In the genomic region with DNA sequence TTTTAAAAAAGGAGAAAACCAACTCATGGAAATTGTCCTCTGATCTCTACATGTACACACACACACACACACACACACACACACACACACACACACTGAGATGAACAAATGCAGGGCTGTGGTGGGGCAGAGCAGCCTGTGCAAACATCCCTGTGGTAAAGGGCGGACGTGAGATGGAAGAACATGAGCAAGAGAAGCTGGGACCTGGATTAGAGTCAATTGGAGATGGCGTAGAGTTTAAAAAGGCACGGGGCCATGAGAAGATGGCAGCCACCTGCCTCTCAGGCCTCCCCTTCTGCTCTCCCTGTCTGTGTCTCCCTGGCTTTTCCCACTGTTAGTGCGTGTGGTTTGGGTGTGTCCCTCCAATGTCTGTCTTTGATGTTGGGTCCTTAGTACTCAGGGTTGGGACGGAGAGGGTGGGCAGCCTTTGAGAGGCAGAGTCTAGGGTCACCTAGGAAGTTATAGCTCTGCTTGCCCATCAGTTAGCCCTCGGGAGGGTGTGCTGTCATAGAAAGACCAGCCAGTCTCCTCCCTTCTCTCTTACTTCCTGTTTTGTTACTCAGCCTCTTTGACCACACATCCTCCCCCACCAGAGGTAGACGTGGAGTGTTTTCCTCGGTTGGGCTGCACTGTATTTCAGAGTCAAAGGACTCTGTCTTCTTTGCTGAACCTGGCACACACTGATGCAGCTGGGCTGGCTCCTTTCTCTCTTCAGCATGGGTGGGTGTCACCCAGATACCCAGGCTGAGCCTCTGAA, we compare ENCODE assay signal across 12 mouse cellular contexts. TPM values are rescaled to one million over a fixed set of nuclear protein-coding genes. Genes with fewer than 3 reads are reported as not detected.
DNase-seq lines count a peak whose midpoint lies in the region; ATAC-seq and TF ChIP-seq lines count a peak whose summit lies in the region.
"Had no signal": no experiment of that assay in that cellular context is flagged by ENCODE, and none has a peak within 500 bp of the region (broad histone marks: within the 10 kb centered on the region; RNA-seq: fewer than 3 reads in every experiment).

No protein-coding gene starts in this region.

- no peak overlapping the region for H3K9ac ChIP-seq in hindbrain, embryonic 14.5 days
- H3K9ac ChIP-seq: embryonic facial prominence, embryonic 15.5 days; lung, embryonic 14.5 days had no signal

- peak; percentile 84 to 94 for ATAC-seq in hematopoietic stem cell, adult 5-6 weeks (replicated peaks in 1 of 2; ENCODE audit: insufficient read depth in 1 of 2, low FRiP score in 2 of 2, low TSS enrichment in 1 of 2, low read depth in 1 of 2, poor library complexity in 2 of 2, severe bottlenecking in 2 of 2)
- no peak for ATAC-seq in hindbrain, embryonic 14.5 days (ENCODE audit: low FRiP score)

- no peak overlapping the region for H3K4me3 ChIP-seq in lung, adult 2 months (replicated peaks; ENCODE audit: extremely low read depth, low read depth, low read length)
- H3K4me3 ChIP-seq in hindbrain, embryonic 14.5 days (replicated peaks; ENCODE audit: low read length) = no peak overlapping the region
- H3K4me3 ChIP-seq: embryonic facial prominence, embryonic 15.5 days had no signal

- H3K27me3 ChIP-seq in hindbrain, embryonic 14.5 days (ENCODE audit: control insufficient read depth, insufficient read depth, low read length) = no peaks in the 10 kb centered on the region
- H3K27me3 ChIP-seq: embryonic facial prominence, embryonic 15.5 days had no signal

- no peak for DNase-seq in lung, adult 2 months
- DNase-seq in lung, postnatal 10 days = no peak
- DNase-seq in naive thymus-derived CD4-positive, alpha-beta T cell, adult 2 months (ENCODE audit: low read depth) = peak; percentile 84
- DNase-seq in thymus, postnatal 4 days = peak; percentile 65
- DNase-seq in left cerebral cortex, adult 18-20 months (ENCODE audit: low spot score in 2 of 2) = no peak
- no peak for DNase-seq in hindbrain, embryonic 14.5 days (ENCODE audit: low spot score)
- no peak for DNase-seq in adrenal gland, adult 8-10 months
- DNase-seq: cerebellum, adult 11 months; gastrocnemius, postnatal 14 days; lung, embryonic 14.5 days had no signal

- peaks cover 6% of the 10 kb centered on the region for H3K4me1 ChIP-seq in lung, adult 2 months (ENCODE audit: control insufficient read depth, insufficient read depth, low read length)
- H3K4me1 ChIP-seq in hindbrain, embryonic 14.5 days (replicated peaks; ENCODE audit: control insufficient read depth, insufficient read depth, low read length) = no peaks in the 10 kb centered on the region
- H3K4me1 ChIP-seq: embryonic facial prominence, embryonic 15.5 days had no signal

- no peak for TF ChIP-seq CTCF in lung, adult 2 months (IDR thresholded peaks at IDR 0.05; ENCODE audit: insufficient read depth, low read length)

- 37% methylated on average over 9 of the region's 9 CpGs for WGBS in lung, adult 2 months
- WGBS in hindbrain, embryonic 14.5 days = 76% methylated on average over 9 of the region's 9 CpGs

- no peaks in the 10 kb centered on the region for H3K9me3 ChIP-seq in hindbrain, embryonic 14.5 days (ENCODE audit: control insufficient read depth, low read length)
- H3K9me3 ChIP-seq: embryonic facial prominence, embryonic 15.5 days had no signal

- H3K36me3 ChIP-seq in hindbrain, embryonic 14.5 days (replicated peaks; ENCODE audit: control insufficient read depth, insufficient read depth) = no peaks in the 10 kb centered on the region
- H3K36me3 ChIP-seq: embryonic facial prominence, embryonic 15.5 days had no signal

- H3K27ac ChIP-seq in hindbrain, embryonic 14.5 days = no peak overlapping the region
- H3K27ac ChIP-seq: embryonic facial prominence, embryonic 15.5 days had no signal

- H3K4me2 ChIP-seq in hindbrain, embryonic 14.5 days (replicated peaks) = no peak overlapping the region
- H3K4me2 ChIP-seq: embryonic facial prominence, embryonic 15.5 days; lung, embryonic 14.5 days had no signal

- TF ChIP-seq POLR2A in lung, adult 2 months (IDR thresholded peaks at IDR 0.05; ENCODE audit: borderline replicate concordance, extremely low read depth, low read depth, low read length) = 0 out of 2 replicates have a peak, but pooled peaks have one; percentile 8

RNA-seq across cellular contexts. Expression of a gene that starts 8.7 kb away (rescaled TPM):
- 156 and 178 TPM in 2 replicates for polyA plus RNA-seq in lung, adult 2 months (2012; rRNA removed)
- total RNA-seq in hematopoietic stem cell, adult 5-6 weeks (2017) = 383 and 391 TPM in 2 replicates
- 10 to 100 TPM; 35.5 to 36.7 TPM for total RNA-seq in left cerebral cortex, adult 18-20 months (2021)
- polyA plus RNA-seq in hindbrain, embryonic 14.5 days (2014; fragmentation: Nextera tagmentation; extraction: Ambion mirVana) = 13.6 and 14.8 TPM in 2 replicates
- 10 to 100 TPM; 53.1 to 81.6 (median 58.8) TPM for total RNA-seq in adrenal gland, adult 8-10 months (2022)

RNA-seq across cellular contexts. Expression of a gene that starts 17.7 kb away (rescaled TPM):
- polyA plus RNA-seq in lung, adult 2 months (2012; rRNA removed) = 7.5 and 10.6 TPM in 2 replicates
- total RNA-seq in hematopoietic stem cell, adult 5-6 weeks (2017) = 2.2 TPM in 1 of 2 replicates, not detected in the other
- total RNA-seq in left cerebral cortex, adult 18-20 months (2021) = 100 to 1,000 TPM; 148 to 187 TPM
- 236 and 249 TPM in 2 replicates for polyA plus RNA-seq in hindbrain, embryonic 14.5 days (2014; fragmentation: Nextera tagmentation; extraction: Ambion mirVana)
- 1 to 10 TPM; 2.0 to 4.1 (median 2.3) TPM for total RNA-seq in adrenal gland, adult 8-10 months (2022)

RNA-seq across cellular contexts. Expression of a gene that starts 23.4 kb away (rescaled TPM):
- 330 and 336 TPM in 2 replicates for polyA plus RNA-seq in lung, adult 2 months (2012; rRNA removed)
- 2.7 and 15.3 TPM in 2 replicates for total RNA-seq in hematopoietic stem cell, adult 5-6 weeks (2017)
- total RNA-seq in left cerebral cortex, adult 18-20 months (2021) = 10 to 100 TPM; 74.1 to 90.2 TPM
- polyA plus RNA-seq in hindbrain, embryonic 14.5 days (2014; fragmentation: Nextera tagmentation; extraction: Ambion mirVana) = 34.1 and 59.0 TPM in 2 replicates
- 100 to 1,000 TPM; 110 to 212 (median 163) TPM for total RNA-seq in adrenal gland, adult 8-10 months (2022)

RNA-seq across cellular contexts. Expression of a gene that starts 25.6 kb away (rescaled TPM):
- polyA plus RNA-seq in lung, adult 2 months (2012; rRNA removed) = 6.8 TPM in 2 replicates
- not detected in 2 replicates for total RNA-seq in hematopoietic stem cell, adult 5-6 weeks (2017)
- 10 to 100 TPM; 32.9 to 35.9 TPM for total RNA-seq in left cerebral cortex, adult 18-20 months (2021)
- 0.28 and 0.60 TPM in 2 replicates for polyA plus RNA-seq in hindbrain, embryonic 14.5 days (2014; fragmentation: Nextera tagmentation; extraction: Ambion mirVana)
- total RNA-seq in adrenal gland, adult 8-10 months (2022) = 1 to 10 TPM; 2.8 to 8.8 (median 4.2) TPM

RNA-seq across cellular contexts. Expression of a gene that starts 42.9 kb away (rescaled TPM):
- 16.4 and 43.2 TPM in 2 replicates for polyA plus RNA-seq in lung, adult 2 months (2012; rRNA removed)
- not detected in 2 replicates for total RNA-seq in hematopoietic stem cell, adult 5-6 weeks (2017)
- 1 to 10 TPM in 1 of 2 experiments, not detected in 1; 1.2 TPM for total RNA-seq in left cerebral cortex, adult 18-20 months (2021)
- 0.66 TPM in 1 of 2 replicates, not detected in the other for polyA plus RNA-seq in hindbrain, embryonic 14.5 days (2014; fragmentation: Nextera tagmentation; extraction: Ambion mirVana)
- total RNA-seq in adrenal gland, adult 8-10 months (2022) = 1 to 10 TPM in 1 of 4 experiments, under 1 TPM in 3; 0.73 to 1.3 (median 0.86) TPM

Comparison
In these comparisons a context has a peak if more than half of its experiments do, and no peak if none do; other contexts are left out.
1. DNase-seq: peak in naive thymus-derived CD4-positive, alpha-beta T cell, adult 2 months (single experiment) and thymus, postnatal 4 days (single experiment); none in lung, adult 2 months (single experiment), lung, postnatal 10 days (single experiment), left cerebral cortex, adult 18-20 months (0 of 2), hindbrain, embryonic 14.5 days (single experiment) and adrenal gland, adult 8-10 months (single experiment).
2. RNA of a gene that starts 17.7 kb away (total RNA-seq): 148 to 187 TPM in left cerebral cortex, adult 18-20 months; 2.0 to 4.1 TPM in adrenal gland, adult 8-10 months and 2.2 TPM in hematopoietic stem cell, adult 5-6 weeks; every median in the first group is over 10 times any median in the second.